Mouse (Mus musculus): ENCODE measurements at regions not wholly inside any gene's neighbourhood (a gene's known extent, or its start where the extent isn't known, plus 50 kb on each side); places are given as distances from the start of the nearest gene placed in this dataset.

- Histone ChIP-seq H3K27ac (ENCODE audit: low read depth, low read length) (no peak overlapping the region), H3K4me2 (no peak overlapping the region), H3K9me3 (ENCODE audit: control insufficient read depth, low read length) (no peaks in the 10 kb centered on the region), H3K9ac (ENCODE audit: low read depth, low read length) (no peak overlapping the region), H3K4me1 (replicated peaks; ENCODE audit: control insufficient read depth, insufficient read depth, low read length) (no peaks in the 10 kb centered on the region), H3K27me3 (replicated peaks; ENCODE audit: control insufficient read depth, insufficient read depth, low read length) (no peaks in the 10 kb centered on the region), H3K36me3 (ENCODE audit: control insufficient read depth, insufficient read depth, low read length) (no peaks in the 10 kb centered on the region), H3K4me3 (ENCODE audit: low read depth, low read length) (no peak overlapping the region)
- DNase-seq (ENCODE audit: low spot score) (no peak), ATAC-seq (replicated peaks; ENCODE audit: low FRiP score) (no peak)
- 83% methylated on average over 20 of the region's 20 CpGs for WGBS
These were observed 166.5 kb downstream of the Inhbb start for GRCm38 (mm10) chr1:119255386-119256096.

- Histone ChIP-seq H3K36me3 (ENCODE audit: control insufficient read depth, insufficient read depth, low read length) (no peaks in the 10 kb centered on the region), H3K9ac (ENCODE audit: low read depth, low read length) (no peak overlapping the region), H3K27ac (ENCODE audit: low read depth, low read length) (no peak overlapping the region), H3K4me1 (replicated peaks; ENCODE audit: control insufficient read depth, insufficient read depth, low read length) (no peaks in the 10 kb centered on the region), H3K4me2 (no peak overlapping the region), H3K9me3 (ENCODE audit: control insufficient read depth, low read length) (no peaks in the 10 kb centered on the region), H3K4me3 (ENCODE audit: low read depth, low read length) (no peak overlapping the region), H3K27me3 (replicated peaks; ENCODE audit: control insufficient read depth, insufficient read depth, low read length) (no peaks in the 10 kb centered on the region)
- WGBS = 83% methylated on average over 5 of the region's 5 CpGs
- DNase-seq (ENCODE audit: low spot score) (no peak), ATAC-seq (replicated peaks; ENCODE audit: low FRiP score) (no peak)
These were observed 167.1 kb downstream of the Inhbb start for GRCm38 (mm10) chr1:119254928-119255327.

DNA sequence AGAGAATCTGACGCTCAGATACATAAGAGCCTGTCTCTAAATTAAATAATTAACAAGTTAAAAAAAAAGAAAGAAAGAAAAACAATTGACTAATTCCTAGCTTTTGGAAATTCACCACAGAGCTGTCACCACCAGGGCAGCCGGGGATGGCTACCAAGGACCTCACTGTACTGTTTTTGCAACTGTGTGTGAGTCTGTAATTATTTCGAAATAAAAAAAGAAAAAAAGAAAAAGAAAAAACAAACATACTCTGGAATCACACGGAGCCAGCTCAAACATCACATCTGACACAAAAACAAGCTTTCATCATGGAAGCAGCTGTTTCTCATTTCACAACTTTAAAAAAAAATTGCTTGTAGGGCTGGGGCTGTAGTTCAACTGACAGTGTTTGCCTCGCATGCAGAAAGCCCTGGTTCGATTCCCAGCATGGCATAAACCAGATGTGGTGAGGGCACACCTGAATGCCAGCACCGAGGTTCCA is 168.6 kb downstream of the Inhbb start:
- Histone ChIP-seq H3K4me1 (replicated peaks; ENCODE audit: control insufficient read depth, insufficient read depth, low read length) (no peaks in the 10 kb centered on the region), H3K9me3 (ENCODE audit: control insufficient read depth, low read length) (no peaks in the 10 kb centered on the region), H3K27ac (ENCODE audit: low read depth, low read length) (no peak overlapping the region), H3K4me3 (ENCODE audit: low read depth, low read length) (no peak overlapping the region), H3K9ac (ENCODE audit: low read depth, low read length) (no peak overlapping the region), H3K4me2 (no peak overlapping the region), H3K36me3 (ENCODE audit: control insufficient read depth, insufficient read depth, low read length) (no peaks in the 10 kb centered on the region), H3K27me3 (replicated peaks; ENCODE audit: control insufficient read depth, insufficient read depth, low read length) (no peaks in the 10 kb centered on the region)
- DNase-seq (ENCODE audit: low spot score) = no peak
- 69% methylated on average over 7 of the region's 7 CpGs for WGBS
- ATAC-seq (replicated peaks; ENCODE audit: low FRiP score) = no peak

DNA sequence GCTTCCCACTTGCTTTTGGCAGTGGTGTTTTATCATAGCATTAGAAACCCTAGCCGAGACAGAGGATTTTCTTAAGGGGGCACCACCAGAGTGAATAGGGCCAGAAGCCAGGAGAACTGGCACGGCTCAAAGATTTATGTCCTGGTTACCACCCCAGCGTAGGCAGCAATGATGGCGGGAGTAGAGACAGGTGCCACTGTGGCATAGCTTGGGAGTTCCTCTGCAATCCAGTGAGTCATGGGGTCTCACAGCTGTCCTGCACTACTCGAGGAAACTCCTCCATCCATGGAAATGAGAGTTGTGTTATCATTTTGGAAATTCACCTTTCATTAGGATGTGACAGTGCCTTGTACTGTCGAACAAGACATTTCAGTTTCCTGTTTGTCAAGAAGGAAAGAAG is 169.6 kb downstream of the Inhbb start:
- H3K27ac ChIP-seq (ENCODE audit: low read depth, low read length) = no peak overlapping the region
- ATAC-seq (replicated peaks; ENCODE audit: low FRiP score) (no peak), DNase-seq (ENCODE audit: low spot score) (no peak)
- H3K27me3 ChIP-seq (replicated peaks; ENCODE audit: control insufficient read depth, insufficient read depth, low read length) = no peaks in the 10 kb centered on the region
- no peaks in the 10 kb centered on the region for H3K9me3 ChIP-seq (ENCODE audit: control insufficient read depth, low read length)
- H3K4me2 ChIP-seq = no peak overlapping the region
- H3K9ac ChIP-seq (ENCODE audit: low read depth, low read length) = no peak overlapping the region
- no peaks in the 10 kb centered on the region for H3K4me1 ChIP-seq (replicated peaks; ENCODE audit: control insufficient read depth, insufficient read depth, low read length)
- 75% methylated on average over 6 of the region's 6 CpGs for WGBS
- H3K4me3 ChIP-seq (ENCODE audit: low read depth, low read length) = no peak overlapping the region
- H3K36me3 ChIP-seq (ENCODE audit: control insufficient read depth, insufficient read depth, low read length) = no peaks in the 10 kb centered on the region

GRCm38 (mm10) chr1:119251741-119252140 is 170.3 kb downstream of the Inhbb start:
- H3K36me3 ChIP-seq (ENCODE audit: control insufficient read depth, insufficient read depth, low read length) = no peaks in the 10 kb centered on the region
- H3K27me3 ChIP-seq (replicated peaks; ENCODE audit: control insufficient read depth, insufficient read depth, low read length) = no peaks in the 10 kb centered on the region
- no peak overlapping the region for H3K9ac ChIP-seq (ENCODE audit: low read depth, low read length)
- H3K9me3 ChIP-seq (ENCODE audit: control insufficient read depth, low read length) = no peaks in the 10 kb centered on the region
- no peak overlapping the region for H3K4me2 ChIP-seq
- DNase-seq (ENCODE audit: low spot score) (no peak), ATAC-seq (replicated peaks; ENCODE audit: low FRiP score) (no peak)
- no peak overlapping the region for H3K4me3 ChIP-seq (ENCODE audit: low read depth, low read length)
- no peaks in the 10 kb centered on the region for H3K4me1 ChIP-seq (replicated peaks; ENCODE audit: control insufficient read depth, insufficient read depth, low read length)
- no peak overlapping the region for H3K27ac ChIP-seq (ENCODE audit: low read depth, low read length)
- WGBS = 85% methylated on average over 5 of the region's 5 CpGs

- H3K9me3 ChIP-seq (ENCODE audit: control insufficient read depth, low read length) = no peaks in the 10 kb centered on the region
- no peak overlapping the region for H3K27ac ChIP-seq (ENCODE audit: low read depth, low read length)
- H3K4me1 ChIP-seq (replicated peaks; ENCODE audit: control insufficient read depth, insufficient read depth, low read length) = no peaks in the 10 kb centered on the region
- no peaks in the 10 kb centered on the region for H3K27me3 ChIP-seq (replicated peaks; ENCODE audit: control insufficient read depth, insufficient read depth, low read length)
- no peaks in the 10 kb centered on the region for H3K36me3 ChIP-seq (ENCODE audit: control insufficient read depth, insufficient read depth, low read length)
- no peak overlapping the region for H3K4me2 ChIP-seq
- ATAC-seq (replicated peaks; ENCODE audit: low FRiP score) = no peak
- WGBS = 74% methylated on average over 5 of the region's 5 CpGs
- H3K9ac ChIP-seq (ENCODE audit: low read depth, low read length) = no peak overlapping the region
- H3K4me3 ChIP-seq (ENCODE audit: low read depth, low read length) = no peak overlapping the region
- DNase-seq (ENCODE audit: low spot score) = no peak
These were observed 173.1 kb downstream of the Inhbb start for GRCm38 (mm10) chr1:119248776-119249495.

GRCm38 (mm10) chr1:119247117-119247516 is 174.9 kb downstream of the Inhbb start:
- DNase-seq (ENCODE audit: low spot score) (no peak), ATAC-seq (replicated peaks; ENCODE audit: low FRiP score) (no peak)
- H3K9ac ChIP-seq (ENCODE audit: low read depth, low read length) = no peak overlapping the region
- 74% methylated on average over 3 of the region's 3 CpGs for WGBS
- no peaks in the 10 kb centered on the region for H3K36me3 ChIP-seq (ENCODE audit: control insufficient read depth, insufficient read depth, low read length)
- H3K27me3 ChIP-seq (replicated peaks; ENCODE audit: control insufficient read depth, insufficient read depth, low read length) = no peaks in the 10 kb centered on the region
- no peak overlapping the region for H3K4me3 ChIP-seq (ENCODE audit: low read depth, low read length)
- H3K4me1 ChIP-seq (replicated peaks; ENCODE audit: control insufficient read depth, insufficient read depth, low read length) = no peaks in the 10 kb centered on the region
- no peaks in the 10 kb centered on the region for H3K9me3 ChIP-seq (ENCODE audit: control insufficient read depth, low read length)
- no peak overlapping the region for H3K27ac ChIP-seq (ENCODE audit: low read depth, low read length)
- H3K4me2 ChIP-seq = no peak overlapping the region

- Histone ChIP-seq H3K36me3 (ENCODE audit: control insufficient read depth, insufficient read depth, low read length) (no peaks in the 10 kb centered on the region), H3K4me2 (no peak overlapping the region), H3K27ac (ENCODE audit: low read depth, low read length) (no peak overlapping the region), H3K4me1 (replicated peaks; ENCODE audit: control insufficient read depth, insufficient read depth, low read length) (no peaks in the 10 kb centered on the region), H3K27me3 (replicated peaks; ENCODE audit: control insufficient read depth, insufficient read depth, low read length) (no peaks in the 10 kb centered on the region), H3K9me3 (ENCODE audit: control insufficient read depth, low read length) (no peaks in the 10 kb centered on the region), H3K4me3 (ENCODE audit: low read depth, low read length) (no peak overlapping the region), H3K9ac (ENCODE audit: low read depth, low read length) (no peak overlapping the region)
- 27% methylated on average over 10 of the region's 10 CpGs for WGBS
- ATAC-seq (replicated peaks; ENCODE audit: low FRiP score) (no peak), DNase-seq (ENCODE audit: low spot score) (no peak)
These were observed 183.6 kb downstream of the Inhbb start for GRCm38 (mm10) chr1:119238463-119238862.

DNA sequence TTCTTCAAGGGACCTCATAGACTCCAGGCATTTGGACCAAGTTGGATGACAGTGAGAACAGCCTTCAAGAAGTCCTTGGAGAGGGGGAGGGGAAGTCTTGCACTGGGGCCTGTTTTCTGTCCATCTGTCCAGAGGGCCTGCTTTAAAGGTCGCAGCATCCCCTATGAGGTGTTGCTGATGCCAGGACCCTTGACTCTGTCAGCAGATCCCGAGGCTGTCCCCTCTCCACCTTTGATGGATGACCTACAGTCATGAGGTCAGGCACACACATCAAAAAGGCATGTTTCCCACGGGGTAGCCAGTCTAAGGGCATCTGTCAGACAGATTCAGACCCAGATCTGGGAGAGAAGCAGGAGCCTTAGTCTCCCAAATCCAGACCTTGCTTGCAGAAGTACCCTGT is 183.4 kb upstream of the Gli2 start:
- 42% methylated on average over 3 of the region's 3 CpGs for WGBS
- H3K4me2 ChIP-seq = no peak overlapping the region
- no peaks in the 10 kb centered on the region for H3K27me3 ChIP-seq (replicated peaks; ENCODE audit: control insufficient read depth, insufficient read depth, low read length)
- no peaks in the 10 kb centered on the region for H3K9me3 ChIP-seq (ENCODE audit: control insufficient read depth, low read length)
- H3K9ac ChIP-seq (ENCODE audit: low read depth, low read length) = no peak overlapping the region
- DNase-seq (ENCODE audit: low spot score) = no peak
- ATAC-seq (replicated peaks; ENCODE audit: low FRiP score) = no peak
- no peaks in the 10 kb centered on the region for H3K4me1 ChIP-seq (replicated peaks; ENCODE audit: control insufficient read depth, insufficient read depth, low read length)
- H3K27ac ChIP-seq (ENCODE audit: low read depth, low read length) = no peak overlapping the region
- H3K36me3 ChIP-seq (ENCODE audit: control insufficient read depth, insufficient read depth, low read length) = no peaks in the 10 kb centered on the region
- no peak overlapping the region for H3K4me3 ChIP-seq (ENCODE audit: low read depth, low read length)

Measured in liver, embryonic 11.5 days (tissue).